Mouse (Mus musculus): ENCODE results near the gene Mmp28.

Gene Mmp28

GRCm38 (mm10) chr11:83462711-83463244, at the start of gene Mmp28:
Gene Mmp28 (minus strand): TSS chr11:83463071.
- DNase-seq (ENCODE audit: low spot score in 2 of 2): peak; percentile 67 to 71

- no peak for DNase-seq (ENCODE audit: low spot score in 2 of 2)
Observed at GRCm38 (mm10) chr11:83509521-83509920, 46.6 kb upstream of the Mmp28 start.

DNA sequence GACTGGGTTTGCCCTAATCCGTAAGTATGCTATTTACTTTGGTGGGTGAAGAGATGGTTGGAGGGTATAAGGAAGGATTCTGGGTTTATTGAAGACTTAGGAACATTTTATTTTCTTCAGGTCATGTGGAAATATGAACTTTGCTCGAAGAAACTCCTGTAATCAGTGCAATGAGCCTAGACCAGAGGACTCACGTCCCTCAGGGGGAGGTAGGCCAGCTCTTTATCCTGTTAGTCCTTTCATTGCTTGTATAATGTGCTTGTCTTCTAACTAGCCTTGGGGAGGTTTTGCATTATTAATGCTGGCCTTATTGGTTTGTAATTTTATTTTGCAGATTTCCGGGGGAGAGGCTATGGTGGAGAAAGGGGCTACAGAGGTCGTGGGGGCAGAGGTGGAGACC, 41.4 kb upstream of the Mmp28 start:
- no peak for DNase-seq (ENCODE audit: low spot score in 2 of 2)

DNA sequence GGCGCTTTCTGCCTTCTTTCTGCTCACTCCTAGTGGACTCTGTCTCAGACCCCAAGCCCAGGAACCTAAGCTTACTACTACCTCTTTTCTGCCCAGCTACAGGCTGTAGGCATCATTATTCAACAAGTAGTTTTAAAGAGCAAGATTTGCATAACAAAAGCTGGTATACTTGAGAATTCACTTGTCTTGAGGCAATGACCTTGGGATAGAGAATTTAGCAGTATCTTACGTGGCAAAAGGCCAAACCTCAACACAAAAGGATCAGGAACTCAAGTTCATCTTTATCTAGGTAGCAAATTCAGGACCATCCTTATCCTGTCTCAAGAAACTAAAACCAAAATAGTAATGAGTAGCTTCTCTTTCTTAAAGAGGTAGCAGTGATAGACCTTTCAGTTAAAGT, 32.7 kb upstream of the Mmp28 start:
- DNase-seq (ENCODE audit: low spot score in 2 of 2): no peak

- DNase-seq (ENCODE audit: low spot score in 2 of 2): no peak
Observed at GRCm38 (mm10) chr11:83491488-83491887, 28.6 kb upstream of the Mmp28 start.

- no peak for DNase-seq (ENCODE audit: low spot score in 2 of 2)
Observed at GRCm38 (mm10) chr11:83473235-83474016, 10.6 kb upstream of the Mmp28 start.

GRCm38 (mm10) chr11:83472324-83473234, 9.7 kb upstream of the Mmp28 start, which contains the start of gene Taf15:
Gene Taf15 (plus strand): TSS chr11:83473086.
- DNase-seq (ENCODE audit: low spot score in 2 of 2): peak; percentile 96 to 98

GRCm38 (mm10) chr11:83471766-83472165, 8.9 kb upstream of the Mmp28 start:
- no peak for DNase-seq (ENCODE audit: low spot score in 2 of 2)

DNA sequence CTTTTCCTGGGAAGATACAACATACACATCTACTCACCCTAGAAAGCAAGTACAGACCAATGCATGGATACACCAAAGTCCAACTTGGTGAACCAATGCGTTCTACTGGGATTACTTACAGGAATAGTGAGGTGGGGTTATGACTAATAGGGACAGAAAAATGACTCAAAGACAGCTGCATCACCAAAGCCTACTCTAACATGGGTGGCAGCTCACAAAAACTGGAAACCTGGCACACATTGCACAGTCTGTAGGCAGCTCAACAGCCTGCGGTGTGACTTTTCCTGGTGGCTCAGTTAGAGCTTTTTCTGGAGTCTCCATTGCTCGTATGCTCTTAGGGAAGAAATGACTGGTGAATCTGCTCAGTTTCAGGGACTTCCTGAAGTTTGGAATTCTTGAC, 5.9 kb upstream of the Mmp28 start:
- DNase-seq (ENCODE audit: low spot score in 2 of 2): no peak

DNA sequence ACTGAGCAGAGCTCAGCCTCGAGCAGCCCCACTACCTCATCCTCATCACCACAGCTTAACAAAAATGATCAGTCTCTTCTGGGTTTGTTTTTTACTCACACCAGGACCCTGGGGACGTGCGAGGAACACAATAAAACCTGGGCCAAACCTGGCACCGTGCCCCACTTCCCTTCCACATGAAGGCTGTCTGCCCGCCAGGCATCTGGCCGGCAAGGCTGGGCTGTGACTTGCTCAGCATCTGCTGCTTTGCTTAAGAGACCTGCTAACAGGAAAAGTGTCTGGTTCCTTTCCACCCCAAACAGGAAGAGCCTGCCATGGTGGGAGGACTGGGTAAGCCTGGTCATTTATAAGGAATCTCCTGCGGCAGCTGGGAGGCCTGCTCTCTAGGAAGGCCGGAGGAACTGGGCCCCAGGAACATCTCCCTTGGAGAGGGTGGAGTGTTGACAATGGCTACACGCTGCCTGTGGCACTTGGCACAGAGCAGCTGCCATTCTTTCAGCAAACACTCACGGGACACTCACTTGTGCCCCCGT, 4.3 kb upstream of the Mmp28 start:
- peak in 1 of 2 experiments; percentile 68 for DNase-seq (ENCODE audit: low spot score in 2 of 2)

GRCm38 (mm10) chr11:83465976-83466375, 3.1 kb upstream of the Mmp28 start:
- peak in 1 of 2 experiments; percentile 63 for DNase-seq (ENCODE audit: low spot score in 2 of 2)

DNA sequence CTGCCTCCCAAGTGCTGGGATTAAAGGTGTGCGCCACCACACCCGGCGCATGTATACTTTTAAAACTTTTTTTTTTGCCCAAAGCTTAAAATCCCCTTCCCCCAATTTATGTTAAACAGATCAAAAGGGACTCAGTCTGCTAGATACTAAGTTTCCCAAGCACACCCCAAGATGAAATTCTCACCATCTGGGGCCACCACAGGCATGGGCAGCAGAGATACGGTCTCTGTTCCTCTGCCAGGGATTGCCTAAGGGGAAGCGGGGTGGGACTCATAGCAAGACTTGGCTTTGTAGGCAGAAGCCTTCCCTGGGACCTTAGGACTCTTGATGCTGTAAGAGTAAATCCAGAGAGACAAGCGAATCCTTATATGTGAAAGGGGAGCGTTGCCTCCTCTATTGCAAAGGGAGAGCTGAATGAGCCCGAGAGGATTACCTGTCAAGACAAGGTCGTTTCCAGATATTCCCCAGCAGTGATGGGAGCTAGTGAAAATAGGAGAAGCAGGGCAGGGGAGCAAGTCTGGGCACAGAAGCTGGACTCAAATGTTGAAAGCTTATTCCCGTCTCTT, 1.3 kb downstream of the Mmp28 start:
- no peak for DNase-seq (ENCODE audit: low spot score in 2 of 2)

DNA sequence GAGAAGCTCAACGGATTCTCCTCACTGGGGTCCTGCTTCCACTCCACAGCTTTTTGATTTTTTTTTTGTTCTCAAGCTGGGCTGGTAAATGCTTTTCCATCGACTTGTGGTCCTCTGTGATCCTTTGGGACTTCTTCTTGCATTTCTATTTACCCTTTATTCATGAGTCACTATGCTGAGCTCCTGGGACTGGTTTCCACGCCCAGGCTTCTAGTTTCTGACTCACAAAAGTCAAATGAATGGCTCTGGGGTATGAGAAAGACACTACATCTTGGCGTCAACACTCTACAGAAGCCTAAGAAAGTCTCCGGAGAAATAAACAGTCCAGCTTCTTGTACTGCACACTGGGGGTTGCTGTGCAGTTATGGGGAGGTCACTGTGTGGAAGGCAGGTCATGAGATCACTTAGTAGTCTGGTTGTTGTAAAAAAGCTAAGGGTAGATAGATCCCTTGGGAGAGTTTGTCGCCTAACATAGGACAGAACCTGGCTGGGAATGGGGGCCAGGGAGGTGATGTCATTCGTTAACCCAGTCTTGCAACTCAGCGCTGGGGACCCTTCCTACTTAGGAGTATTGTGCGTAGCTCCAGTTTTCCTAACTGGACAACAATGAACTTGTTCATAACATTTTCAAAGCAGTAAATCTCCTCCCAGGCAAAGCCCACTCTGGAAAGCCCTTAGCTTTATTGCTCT, 4.8 kb downstream of the Mmp28 start:
- peak in 1 of 2 experiments; percentile 41 for DNase-seq (ENCODE audit: low spot score in 2 of 2)

- no peak for DNase-seq (ENCODE audit: low spot score in 2 of 2)
Observed at GRCm38 (mm10) chr11:83457257-83457656, 5.6 kb downstream of the Mmp28 start.

GRCm38 (mm10) chr11:83455608-83456007, 7.3 kb downstream of the Mmp28 start:
- DNase-seq (ENCODE audit: low spot score in 2 of 2): peak; percentile 56 to 70

GRCm38 (mm10) chr11:83454548-83454947, 8.3 kb downstream of the Mmp28 start:
- peak in 1 of 2 experiments; percentile 47 for DNase-seq (ENCODE audit: low spot score in 2 of 2)

DNA sequence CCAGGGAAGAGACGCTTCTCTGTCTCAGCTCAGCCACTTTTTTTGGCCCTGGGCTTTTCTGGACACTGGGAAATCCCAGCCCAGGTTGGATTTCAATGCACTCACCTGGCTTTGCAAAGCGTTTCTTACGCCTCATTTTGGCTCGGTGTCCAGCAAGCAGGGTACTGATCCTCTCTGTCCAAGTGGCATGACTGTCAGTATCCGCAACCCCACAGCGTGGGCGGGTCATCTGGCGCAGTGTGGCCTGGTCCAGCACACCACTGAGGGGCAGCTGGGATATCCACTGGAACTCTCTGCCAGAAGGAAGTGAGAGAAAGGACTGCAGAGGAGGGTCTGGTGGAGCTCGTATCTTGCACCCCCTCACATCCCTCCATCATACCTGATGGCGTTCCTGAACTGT, 11.6 kb downstream of the Mmp28 start:
- no peak for DNase-seq (ENCODE audit: low spot score in 2 of 2)

GRCm38 (mm10) chr11:83450550-83450949, 12.3 kb downstream of the Mmp28 start:
- no peak for DNase-seq (ENCODE audit: low spot score in 2 of 2)

- DNase-seq (ENCODE audit: low spot score in 2 of 2): no peak
Observed at GRCm38 (mm10) chr11:83449298-83449697, 13.6 kb downstream of the Mmp28 start.

- DNase-seq (ENCODE audit: low spot score in 2 of 2): peak in 1 of 2 experiments; percentile 48
Observed at GRCm38 (mm10) chr11:83448927-83449236, 14.0 kb downstream of the Mmp28 start.
